Mouse (Mus musculus) C2C12 (cell line): Measurements from ENCODE around the gene Thsd7a. TPM values are rescaled to one million over a fixed set of nuclear protein-coding genes. Genes with fewer than 3 reads are reported as not detected.

Source experiments
- H3K27me3 ChIP-seq: one replicate; pipeline ENCODE4 v1.6.1; 2011; ENCODE audit not compliant: control insufficient read depth, insufficient read depth, insufficient read length
- H3K36me3 ChIP-seq: one replicate; pipeline ENCODE4 v1.6.1; 2011; ENCODE audit not compliant: control insufficient read depth, insufficient read depth
- H3K4me3 ChIP-seq: one replicate; pipeline ENCODE4 v1.5.1; 2011; ENCODE audit warnings: mild to moderate bottlenecking, control low read depth; ENCODE audit not compliant: poor library complexity, insufficient read depth, severe bottlenecking
- H3K79me2 ChIP-seq: one replicate; pipeline ENCODE4 v1.6.1; 2011; ENCODE audit not compliant: control insufficient read depth, insufficient read depth
- H3K79me3 ChIP-seq: one replicate; pipeline ENCODE4 v1.6.1; 2011; ENCODE audit warnings: low read depth, control low read depth
- H3ac ChIP-seq: one replicate; pipeline ENCODE3; 2011; ENCODE audit warnings: low read depth; ENCODE audit not compliant: control insufficient read depth, insufficient read length
- CEBPB ChIP-seq: IDR thresholded peaks from one replicate; pipeline ENCODE4 v1.6.1; 2011; ENCODE audit warnings: low read depth, mild to moderate bottlenecking, control low read depth, moderate library complexity
- CTCF ChIP-seq: IDR thresholded peaks from one replicate; pipeline ENCODE4 v1.5.1; 2011; ENCODE audit not compliant: control insufficient read depth, insufficient read depth, insufficient read length
- FOSL1 ChIP-seq: IDR thresholded peaks from one replicate; pipeline ENCODE4 v1.8.0; 2011; ENCODE audit warnings: mild to moderate bottlenecking, low read length; ENCODE audit not compliant: poor library complexity, insufficient read depth, severe bottlenecking
- MAX ChIP-seq: IDR thresholded peaks from one replicate; pipeline ENCODE4 v1.6.1; 2011; ENCODE audit warnings: mild to moderate bottlenecking, control low read depth
- MYOD1 ChIP-seq: IDR thresholded peaks from one replicate; pipeline ENCODE4 v1.6.1; 2011; ENCODE audit warnings: low read depth; ENCODE audit not compliant: control insufficient read depth, insufficient read length
- MYOG ChIP-seq: IDR thresholded peaks from one replicate; pipeline ENCODE4 v1.6.1; 2011; ENCODE audit not compliant: control insufficient read depth, insufficient read length; ENCODE audit errors: extremely low read depth
- USF1 ChIP-seq: IDR thresholded peaks from one replicate; pipeline ENCODE4 v1.6.1; 2011; ENCODE audit warnings: low read depth, mild to moderate bottlenecking, control low read depth, moderate library complexity
- polyA plus RNA-seq: library from polyadenylated mRNA; unstranded; fragments of >200 nt; fragmentation: generic; extraction: Trizol; gene quantifications from one replicate; pipeline ENCODE4 v1.2.1, GENCODE M21; 2012; ENCODE audit warnings: missing spikeins

Gene Thsd7a
- polyA plus RNA-seq, 1 experiment: 4.2 TPM

GRCm38 (mm10) chr6:12397776-12398522 lies 351.3 kb downstream of the Thsd7a start:
- H3ac ChIP-seq: no peak overlapping the region
- H3K27me3 ChIP-seq: no peaks in the 10 kb centered on the region
- no peak overlapping the region for H3K4me3 ChIP-seq
- H3K79me2 ChIP-seq: no peaks in the 10 kb centered on the region
- no peak for TF ChIP-seq MYOD1
- TF ChIP-seq FOSL1: no peak
- no peak for TF ChIP-seq USF1
- TF ChIP-seq CEBPB: no peak
- no peak for TF ChIP-seq CTCF
- TF ChIP-seq MYOG: no peak
- no peak for TF ChIP-seq MAX
- no peaks in the 10 kb centered on the region for H3K36me3 ChIP-seq
- no peaks in the 10 kb centered on the region for H3K79me3 ChIP-seq

GRCm38 (mm10) chr6:12393574-12394380 lies 355.4 kb downstream of the Thsd7a start:
- Histone ChIP-seq H3ac (no peak overlapping the region), H3K4me3 (no peak overlapping the region), H3K79me3 (no peaks in the 10 kb centered on the region), H3K27me3 (no peaks in the 10 kb centered on the region), H3K79me2 (no peaks in the 10 kb centered on the region), H3K36me3 (no peaks in the 10 kb centered on the region)
- no peak for TF ChIP-seq MYOD1
- TF ChIP-seq CTCF: no peak
- no peak for TF ChIP-seq FOSL1
- no peak for TF ChIP-seq MYOG
- no peak for TF ChIP-seq CEBPB
- no peak for TF ChIP-seq MAX
- TF ChIP-seq USF1: no peak

- H3K79me2 ChIP-seq: no peaks in the 10 kb centered on the region
- H3K36me3 ChIP-seq: no peaks in the 10 kb centered on the region
- TF ChIP-seq MYOG (no peak), MAX (no peak), MYOD1 (no peak), CTCF (no peak), CEBPB (no peak), USF1 (no peak), FOSL1 (no peak)
- H3ac ChIP-seq: no peak overlapping the region
- H3K4me3 ChIP-seq: no peak overlapping the region
- no peaks in the 10 kb centered on the region for H3K27me3 ChIP-seq
- H3K79me3 ChIP-seq: no peaks in the 10 kb centered on the region
These were observed 362.5 kb downstream of the Thsd7a start for GRCm38 (mm10) chr6:12386731-12387130.

- H3K27me3 ChIP-seq: no peaks in the 10 kb centered on the region
- H3K4me3 ChIP-seq: no peak overlapping the region
- no peaks in the 10 kb centered on the region for H3K36me3 ChIP-seq
- no peaks in the 10 kb centered on the region for H3K79me2 ChIP-seq
- no peak overlapping the region for H3ac ChIP-seq
- no peaks in the 10 kb centered on the region for H3K79me3 ChIP-seq
- TF ChIP-seq MYOG: no peak
- no peak for TF ChIP-seq MYOD1
These were observed 363.6 kb downstream of the Thsd7a start for GRCm38 (mm10) chr6:12385591-12385990.

- TF ChIP-seq FOSL1 (no peak), USF1 (no peak), CEBPB (no peak), CTCF (no peak), MYOD1 (no peak), MYOG (no peak), MAX (no peak)
- Histone ChIP-seq H3K4me3 (no peak overlapping the region), H3K79me2 (no peaks in the 10 kb centered on the region)
These were observed 368.0 kb downstream of the Thsd7a start for GRCm38 (mm10) chr6:12381136-12381778.

GRCm38 (mm10) chr6:12380717-12381116 lies 368.5 kb downstream of the Thsd7a start:
- Histone ChIP-seq H3ac (no peak overlapping the region), H3K4me3 (no peak overlapping the region), H3K36me3 (no peaks in the 10 kb centered on the region), H3K27me3 (no peaks in the 10 kb centered on the region), H3K79me3 (no peaks in the 10 kb centered on the region), H3K79me2 (no peaks in the 10 kb centered on the region)
- TF ChIP-seq FOSL1 (no peak), CTCF (no peak)

More at GRCm38 (mm10) chr6:12381136-12381778, 368.0 kb downstream of the Thsd7a start:
- Histone ChIP-seq H3K36me3 (no peaks in the 10 kb centered on the region), H3ac (no peak overlapping the region), H3K79me3 (no peaks in the 10 kb centered on the region), H3K27me3 (no peaks in the 10 kb centered on the region)
